ENCODE assay signal across 14 mouse cellular contexts in genomic region chr1:133934354-133934963, GRCm38 (mm10). TPM values are rescaled to one million over a fixed set of nuclear protein-coding genes. Genes with fewer than 3 reads are reported as not detected.
DNase-seq lines count a peak whose midpoint lies in the region; ATAC-seq lines count a peak whose summit lies in the region.
"Had no signal": no experiment of that assay in that cellular context is flagged by ENCODE, and none has a peak within 500 bp of the region (broad histone marks: within the 10 kb centered on the region; RNA-seq: fewer than 3 reads in every experiment).

No protein-coding gene starts in this region.

- H3K9me3 ChIP-seq in liver, embryonic 15.5 days (replicated peaks) = no peaks in the 10 kb centered on the region
- H3K9me3 ChIP-seq: intestine, embryonic 15.5 days; limb, embryonic 12.5 days had no signal

- no peak overlapping the region for H3K9ac ChIP-seq in liver, embryonic 15.5 days
- H3K9ac ChIP-seq: intestine, embryonic 15.5 days; limb, embryonic 12.5 days had no signal

- peaks cover 5% of the 10 kb centered on the region; the same call in 1 of the 2 replicates for H3K4me1 ChIP-seq in liver, embryonic 15.5 days (replicated peaks)

- no peaks in the 10 kb centered on the region for H3K27me3 ChIP-seq in liver, embryonic 15.5 days
- H3K27me3 ChIP-seq: intestine, embryonic 15.5 days had no signal

- peak; percentile 25; the same call in 1 of the 2 replicates for ATAC-seq in liver, embryonic 15.5 days (ENCODE audit: insufficient read depth)
- ATAC-seq: intestine, embryonic 15.5 days had no signal

- H3K27ac ChIP-seq in liver, embryonic 15.5 days (replicated peaks) = no peak overlapping the region
- H3K27ac ChIP-seq: intestine, embryonic 15.5 days; layer of hippocampus, adult 2 months; limb, embryonic 12.5 days had no signal

- no peak overlapping the region for H3K4me2 ChIP-seq in liver, embryonic 15.5 days
- H3K4me2 ChIP-seq: intestine, embryonic 15.5 days; limb, embryonic 12.5 days had no signal

- WGBS in liver, embryonic 15.5 days (ENCODE audit: insufficient replicate concordance) = 79% methylated on average over 10 of the region's 10 CpGs

- no peaks in the 10 kb centered on the region for H3K36me3 ChIP-seq in liver, embryonic 15.5 days (replicated peaks)
- H3K36me3 ChIP-seq: G1E; intestine, embryonic 15.5 days; limb, embryonic 12.5 days had no signal

- DNase-seq in adrenal gland, postnatal 14 days = peak; percentile 56
- DNase-seq in adrenal gland, adult 8-10 months = no peak
- no peak for DNase-seq in liver
- DNase-seq in cerebellum, postnatal 36 days = peak; percentile 37 to 38
- peak; percentile 67 for DNase-seq in lung, postnatal 36 days
- DNase-seq in layer of hippocampus, adult 9-11 months = no peak
- no peak for DNase-seq in neural tube, embryonic 10.5 days (ENCODE audit: extremely low spot score, low spot score)
- DNase-seq: thymus, postnatal 4 days had no signal

- no peak overlapping the region for H3K4me3 ChIP-seq in liver, embryonic 15.5 days (replicated peaks)
- H3K4me3 ChIP-seq: intestine, embryonic 15.5 days; layer of hippocampus, adult 2 months; limb, embryonic 12.5 days had no signal

RNA-seq across cellular contexts. Expression of gene Prelp, which starts 13.2 kb away (rescaled TPM):
- total RNA-seq in adrenal gland, postnatal 14 days (2021) = 100 and 111 TPM in 2 replicates
- total RNA-seq in adrenal gland, adult 8-10 months (2022) = 100 to 1,000 TPM in 1 of 4 experiments, 10 to 100 TPM in 3; 40.0 to 103 (median 53.5) TPM
- polyA plus RNA-seq in liver, embryonic 15.5 days (2015; fragmentation: Nextera tagmentation; extraction: Ambion mirVana) = 3.5 and 3.7 TPM in 2 replicates
- total RNA-seq: granulocyte monocyte progenitor cell, adult 5-6 weeks had no signal

RNA-seq across cellular contexts. Expression of gene Optc, which starts 26.7 kb away (rescaled TPM):
- total RNA-seq in adrenal gland, postnatal 14 days (2021) = 1.2 and 2.1 TPM in 2 replicates
- total RNA-seq in adrenal gland, adult 8-10 months (2022) = 1 to 10 TPM; 1.0 to 2.2 (median 1.4) TPM
- 0.08 and 0.13 TPM in 2 replicates for polyA plus RNA-seq in liver, embryonic 15.5 days (2015; fragmentation: Nextera tagmentation; extraction: Ambion mirVana)
- total RNA-seq: G1E; granulocyte monocyte progenitor cell, adult 5-6 weeks had no signal
- polyA plus RNA-seq: G1E had no signal

Comparison
In these comparisons a context has a peak if more than half of its experiments do, and no peak if none do; other contexts are left out.
1. DNase-seq: peak in adrenal gland, postnatal 14 days (single experiment), cerebellum, postnatal 36 days (2 of 2) and lung, postnatal 36 days (single experiment); none in adrenal gland, adult 8-10 months (single experiment), liver (single experiment), layer of hippocampus, adult 9-11 months (single experiment) and neural tube, embryonic 10.5 days (single experiment).